Mouse (Mus musculus): ENCODE results near the gene Gm21992. TPM values are rescaled to one million over a fixed set of nuclear protein-coding genes. Genes with fewer than 3 reads are reported as not detected.

Gene Gm21992
- 10 to 100 TPM; 24.5 to 31.9 TPM for total RNA-seq (2021)
- long read RNA-seq, partial matches to known transcripts = 1 of 8 reads
- long read RNA-seq, other reads (novel, unspliced or antisense) = 7 of 8 reads

DNA sequence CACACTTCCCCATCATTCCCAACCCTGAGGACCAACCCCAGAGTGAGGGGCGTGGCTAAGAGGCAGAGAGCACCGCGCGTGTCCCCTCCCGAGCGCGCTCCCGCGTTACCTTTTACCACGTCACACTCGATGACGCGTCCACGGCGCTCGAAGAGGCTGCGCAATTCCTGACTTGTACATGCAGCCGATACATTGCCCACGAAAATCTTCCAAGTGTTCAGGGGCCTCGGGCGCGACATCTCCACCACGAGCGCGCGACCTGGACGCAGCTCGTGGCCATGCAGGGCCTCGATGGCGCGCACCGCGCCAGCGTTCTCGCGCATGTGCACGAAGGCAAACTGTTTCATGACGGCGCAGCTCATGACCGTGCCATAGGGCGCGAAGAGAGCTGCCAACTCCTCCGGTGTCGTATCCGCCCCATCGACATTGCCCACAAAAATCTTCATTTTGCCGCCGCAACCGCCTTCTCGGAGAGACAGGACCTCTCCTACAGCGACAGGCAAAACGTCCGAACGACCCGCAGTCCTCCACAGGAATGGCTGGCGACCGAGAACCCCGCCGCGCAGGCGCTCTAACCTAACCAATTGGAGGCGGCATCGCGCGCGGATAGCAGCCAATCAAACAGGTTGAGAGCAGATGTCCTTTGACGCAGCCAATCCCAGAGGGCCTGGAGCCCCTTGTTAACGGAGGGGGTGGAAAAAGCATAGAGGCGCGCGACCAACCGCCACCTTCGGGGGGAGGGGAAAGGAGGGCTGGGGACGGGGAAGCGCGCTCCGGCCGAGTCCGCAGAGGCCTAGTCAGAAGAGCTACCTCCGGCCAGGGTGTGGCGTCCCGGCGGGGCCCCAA lies at the start of gene Gm21992, which contains the start of gene Rbm14:
TSS of gene Gm21992 (minus strand) at position 550 of the 846 bp plus-strand sequence.
TSS of gene Rbm14 (minus strand) at position 572 of the 846 bp plus-strand sequence.
- DNase-seq (ENCODE audit: low spot score in 2 of 2) = peak; percentile 99

DNA sequence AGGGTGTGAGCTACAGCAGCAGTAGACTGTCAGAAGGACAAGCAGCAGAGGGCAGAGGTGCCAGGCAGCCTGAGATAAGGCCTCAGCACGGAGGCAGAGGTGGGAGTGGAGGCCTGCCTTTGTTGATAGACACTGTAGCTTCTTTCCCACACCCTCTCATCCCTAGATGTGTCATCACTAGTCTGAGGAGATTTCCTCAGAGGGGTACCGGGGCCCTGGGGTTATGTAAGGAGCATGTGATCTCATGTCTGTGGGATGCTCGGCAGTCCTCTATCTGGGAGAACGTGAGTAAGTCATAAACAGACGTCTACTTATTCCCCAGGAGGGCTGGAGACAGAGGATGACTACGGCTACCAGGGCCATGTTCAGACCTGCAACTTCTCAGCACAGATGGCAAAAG lies 47.7 kb upstream of the Gm21992 start:
- DNase-seq (ENCODE audit: low spot score in 2 of 2) = no peak

DNA sequence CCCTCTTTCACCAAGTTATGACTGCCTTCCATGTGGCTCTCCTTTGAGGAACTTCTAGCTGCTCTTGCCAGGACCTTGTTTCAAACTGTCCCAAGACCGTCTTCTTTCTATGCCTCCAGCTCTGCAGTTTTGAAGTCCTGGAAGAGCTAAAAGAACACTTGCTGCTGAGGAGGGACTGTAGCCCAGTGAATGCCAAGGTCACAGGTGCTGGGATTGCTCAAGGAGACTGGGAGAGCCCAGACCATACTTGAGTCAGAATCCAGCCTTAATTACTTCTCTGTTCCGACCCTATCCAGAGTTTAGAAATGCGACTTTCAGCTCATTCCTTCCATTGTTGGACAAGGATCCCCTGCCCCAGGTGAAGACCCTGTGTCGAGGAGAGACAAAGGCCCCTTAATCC lies 44.5 kb upstream of the Gm21992 start:
- no peak for DNase-seq (ENCODE audit: low spot score in 2 of 2)

DNA sequence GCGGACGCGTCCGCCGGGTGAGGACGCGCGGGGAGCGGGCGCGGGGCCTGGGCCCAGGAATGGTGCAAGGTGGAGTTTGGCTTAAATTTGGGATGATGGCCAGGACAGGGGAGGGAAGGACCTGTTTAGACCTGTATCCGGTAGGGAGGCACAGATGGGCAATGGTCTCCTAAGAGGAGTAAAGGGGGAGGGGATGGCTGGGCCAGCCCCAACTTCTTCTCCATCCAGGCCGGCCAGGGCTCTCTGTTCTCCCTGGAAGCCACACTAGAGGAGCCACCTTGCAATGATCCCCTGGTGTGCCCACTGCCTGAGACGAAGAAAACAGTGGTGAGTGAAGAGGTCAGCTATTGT lies 44.0 kb upstream of the Gm21992 start:
- DNase-seq (ENCODE audit: low spot score in 2 of 2) = no peak

DNA sequence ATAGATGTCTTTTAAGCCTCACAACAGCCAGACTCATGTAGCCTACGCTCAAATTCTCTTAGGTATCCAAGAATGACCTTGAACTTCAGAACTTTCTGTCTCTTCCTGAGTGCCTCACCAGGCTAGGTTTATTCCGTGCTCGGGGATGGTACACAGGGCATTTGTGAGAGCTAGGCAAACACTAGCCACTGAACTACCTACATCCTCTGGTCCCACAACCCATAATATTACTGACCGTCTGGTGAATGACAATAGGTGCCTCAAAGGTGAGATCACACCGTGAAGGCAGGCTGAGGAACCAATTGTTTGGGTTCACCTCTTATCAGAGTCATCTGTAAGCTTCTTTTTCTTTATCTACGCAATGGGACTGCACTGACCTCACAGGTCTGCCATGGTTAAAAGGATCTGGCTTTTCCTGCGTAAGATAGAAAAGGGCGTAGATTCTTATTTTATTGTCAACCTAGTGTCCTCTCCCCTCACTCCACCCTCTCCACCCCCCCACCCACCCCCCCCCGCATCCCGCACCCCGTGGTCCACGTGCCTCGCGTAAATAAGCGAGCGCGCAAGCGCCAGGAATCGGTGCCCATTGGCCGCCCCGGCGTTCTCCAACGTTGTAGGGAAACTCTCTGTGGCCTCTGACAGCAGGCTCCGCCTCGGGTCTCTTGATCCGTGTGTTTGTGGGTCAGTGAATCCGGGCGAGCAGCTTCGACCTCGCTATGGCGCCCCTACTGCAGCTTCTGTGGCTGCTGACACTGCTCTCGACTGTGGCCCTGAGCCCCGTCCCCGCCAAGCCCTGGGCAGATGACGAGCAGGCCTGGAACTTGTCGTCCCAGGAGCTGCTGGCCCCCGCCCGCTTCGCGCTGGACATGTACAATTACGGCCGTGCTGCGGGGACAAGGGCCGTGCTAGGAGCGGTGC lies 43.4 kb upstream of the Gm21992 start, which contains the start of gene Ctsf:
TSS of gene Ctsf (plus strand) at position 579 of the 918 bp plus-strand sequence.
- DNase-seq (ENCODE audit: low spot score in 2 of 2) = peak; percentile 88 to 95

DNA sequence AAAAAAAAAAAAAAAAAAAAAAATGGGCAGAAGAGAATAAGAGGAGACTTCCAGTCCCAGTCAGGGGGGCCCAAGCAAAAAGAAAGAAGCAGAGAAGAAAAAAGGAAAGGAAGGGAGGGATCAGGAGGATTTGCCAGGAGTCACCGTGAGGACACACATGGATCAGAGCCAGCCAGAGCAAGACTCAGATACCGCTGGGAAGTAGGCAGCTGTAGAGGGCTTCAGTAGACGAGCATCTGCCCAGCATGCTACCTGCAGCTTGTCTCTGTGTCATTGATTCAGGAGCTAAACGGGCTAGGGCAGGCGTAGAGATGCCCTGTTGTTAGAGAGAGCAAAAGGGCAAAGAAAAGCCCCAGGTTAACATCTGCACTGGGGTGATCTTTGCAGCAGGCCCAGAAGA lies 38.9 kb upstream of the Gm21992 start:
- no peak for DNase-seq (ENCODE audit: low spot score in 2 of 2)

DNA sequence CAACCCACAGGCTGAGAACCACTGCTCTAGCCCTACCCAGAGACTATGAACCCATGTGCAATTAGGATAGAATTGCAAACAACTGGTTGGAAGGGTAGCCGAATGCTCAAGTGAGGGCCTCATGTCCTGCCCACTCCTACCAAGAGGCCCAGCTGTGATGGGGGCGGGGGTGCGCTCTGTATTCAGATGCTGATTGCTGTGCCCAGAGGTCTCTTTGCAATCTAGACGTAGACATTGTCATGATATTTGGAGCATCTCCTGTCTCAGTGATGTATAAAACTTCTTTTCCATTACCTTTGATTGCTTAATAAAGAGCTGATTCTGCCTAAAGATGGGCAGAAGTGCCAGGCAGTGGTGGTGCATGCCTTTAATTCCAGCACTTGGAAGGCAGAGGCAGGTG lies 38.4 kb upstream of the Gm21992 start:
- DNase-seq (ENCODE audit: low spot score in 2 of 2) = no peak

DNA sequence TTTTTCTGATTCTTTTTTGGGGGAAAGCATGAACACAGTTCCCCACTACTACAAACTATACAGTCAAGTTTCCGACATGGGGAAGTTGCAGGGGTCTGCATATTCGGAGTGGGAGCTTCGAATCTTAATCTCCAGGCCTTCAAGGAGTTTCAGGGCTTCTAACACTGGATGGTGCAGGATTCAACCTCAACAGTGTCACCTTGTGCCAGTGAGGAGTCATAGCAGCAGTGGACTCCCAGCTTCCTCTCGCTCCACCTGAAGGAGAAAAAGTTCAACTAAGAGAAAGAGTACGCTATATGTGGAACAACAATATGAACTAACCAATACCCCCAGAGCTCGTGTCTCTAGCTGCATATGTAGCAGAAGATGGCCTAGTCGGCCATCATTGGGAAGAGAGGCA lies 36.1 kb upstream of the Gm21992 start:
- no peak for DNase-seq (ENCODE audit: low spot score in 2 of 2)

DNA sequence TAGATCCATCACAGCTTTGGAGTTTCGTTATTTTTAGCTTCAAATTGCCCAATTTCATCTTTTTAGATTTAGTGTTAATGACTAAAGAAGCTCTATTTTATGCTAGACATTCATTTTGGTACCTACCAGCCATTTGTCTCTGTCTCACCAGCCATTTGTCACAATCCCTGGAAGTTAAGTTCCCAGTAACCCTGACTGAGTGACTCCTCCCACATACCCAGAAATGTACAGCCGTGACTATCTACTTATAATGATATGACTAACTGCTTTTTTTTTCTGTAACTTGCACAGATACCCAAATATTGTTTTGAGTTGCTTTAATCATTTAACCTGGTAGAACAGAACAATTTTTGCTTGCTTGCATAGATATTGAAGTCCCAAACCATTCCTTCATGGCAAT lies 34.4 kb upstream of the Gm21992 start:
- no peak for DNase-seq (ENCODE audit: low spot score in 2 of 2)

DNA sequence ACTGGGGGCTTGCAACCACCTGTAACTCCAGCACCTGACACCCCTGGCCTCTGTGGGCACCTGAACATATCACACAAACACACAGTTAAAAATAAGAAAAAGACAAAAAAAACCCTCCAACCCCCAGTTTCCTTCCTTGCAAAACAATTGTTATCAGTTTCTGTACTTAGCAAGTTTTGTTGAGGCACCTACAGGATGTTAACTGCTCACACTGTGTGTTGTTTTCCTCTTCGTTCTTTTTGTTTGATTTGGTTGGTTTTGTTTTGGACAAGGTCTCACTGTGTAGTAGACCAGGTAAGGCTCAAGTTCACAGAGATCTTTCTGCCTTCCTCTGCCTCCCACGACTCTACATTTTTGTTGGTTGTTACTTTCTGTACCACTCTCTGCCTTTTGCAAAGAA lies 31.2 kb upstream of the Gm21992 start:
- no peak for DNase-seq (ENCODE audit: low spot score in 2 of 2)

DNA sequence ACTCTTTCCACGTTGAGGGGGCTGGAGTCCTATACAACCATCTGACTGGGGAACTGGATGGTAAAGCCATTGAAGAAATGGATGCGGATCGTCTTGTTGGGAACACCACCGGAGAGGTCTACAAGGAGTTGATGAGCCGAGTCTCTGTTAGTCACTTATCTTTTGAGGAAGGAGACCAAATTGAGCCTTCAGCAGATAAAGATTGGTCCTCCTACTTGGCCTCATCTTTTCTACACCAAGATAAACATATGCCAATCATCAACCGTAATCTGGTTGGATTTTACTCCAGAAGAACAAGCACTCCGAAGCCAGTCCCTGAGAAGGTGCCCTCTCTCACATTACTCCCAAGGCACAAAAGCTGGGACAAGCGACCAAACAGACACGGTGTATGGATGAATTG lies 29.4 kb upstream of the Gm21992 start:
- DNase-seq (ENCODE audit: low spot score in 2 of 2) = no peak

DNA sequence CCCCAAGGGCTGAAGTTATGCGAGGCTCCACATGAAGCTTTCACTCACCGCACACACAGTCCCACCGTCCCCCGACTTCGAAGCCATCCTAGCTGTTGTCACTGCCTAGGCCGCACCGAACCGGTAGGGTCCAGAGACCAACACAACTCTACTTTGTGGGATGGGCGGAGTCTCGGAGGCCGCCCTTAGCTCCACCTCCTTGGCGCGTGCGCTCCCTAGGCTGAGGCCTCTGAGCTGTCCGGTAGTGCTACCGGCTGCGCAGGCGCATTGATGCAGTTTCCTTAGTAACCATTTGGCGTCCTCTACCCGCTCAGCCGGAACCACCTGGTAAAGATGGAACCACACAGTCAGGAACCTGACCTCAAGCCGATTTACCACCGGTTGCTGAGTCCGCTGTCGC lies 27.7 kb upstream of the Gm21992 start, which contains the start of the genes Ccs and Ccdc87:
TSS of gene Ccs (minus strand) at position 184 of the 400 bp plus-strand sequence.
TSS of gene Ccdc87 (plus strand) at position 218 of the 400 bp plus-strand sequence.
- peak; percentile 93 to 98 for DNase-seq (ENCODE audit: low spot score in 2 of 2)

DNA sequence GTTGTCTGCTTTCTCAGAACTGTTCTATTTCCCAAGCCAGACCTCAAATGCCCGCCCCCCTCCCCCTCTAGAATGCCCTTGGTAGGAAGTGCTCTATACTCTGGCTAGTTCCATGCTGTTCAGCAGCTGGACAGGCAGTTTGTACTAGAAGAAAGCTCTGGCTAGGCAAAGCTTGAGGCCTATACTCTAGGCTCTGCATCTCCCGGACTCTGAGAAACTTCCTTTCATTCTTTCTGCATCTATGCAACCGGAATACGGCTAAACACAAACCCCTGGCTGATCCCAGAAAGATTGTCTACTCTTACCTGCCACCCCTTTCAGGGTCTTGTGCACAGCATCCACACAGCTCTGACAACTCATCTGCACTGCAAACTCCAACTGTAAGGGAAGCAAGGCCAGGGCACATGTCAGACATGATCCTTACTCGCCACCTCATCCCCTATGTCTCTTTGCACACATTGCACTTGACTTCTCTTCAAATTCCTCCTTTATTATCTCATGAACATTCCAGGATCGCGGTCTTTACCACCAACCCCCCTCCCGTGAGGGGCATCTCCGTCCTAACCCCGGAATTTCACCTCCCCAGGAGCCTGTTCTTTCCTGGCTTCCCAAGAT lies 27.2 kb upstream of the Gm21992 start:
- no peak for DNase-seq (ENCODE audit: low spot score in 2 of 2)

DNA sequence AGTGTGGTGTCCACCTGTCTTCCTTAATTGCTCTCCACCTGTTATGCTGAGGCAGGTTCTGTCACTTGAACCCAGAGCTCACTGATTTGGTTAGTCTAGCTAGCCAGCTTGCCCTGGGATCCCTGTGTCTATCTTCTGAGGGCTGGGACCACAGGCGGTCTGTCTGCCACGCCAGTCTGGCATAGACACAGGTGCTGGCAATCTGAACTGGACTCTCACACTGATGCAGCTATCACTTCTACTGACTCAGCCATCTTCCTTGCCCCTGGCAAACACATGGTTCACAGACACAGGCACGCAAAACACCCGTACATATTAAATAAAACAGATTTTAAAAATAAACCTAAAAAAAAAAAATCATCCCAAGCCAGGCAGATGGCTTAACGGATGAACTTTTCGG lies 25.6 kb upstream of the Gm21992 start:
- no peak for DNase-seq (ENCODE audit: low spot score in 2 of 2)

DNA sequence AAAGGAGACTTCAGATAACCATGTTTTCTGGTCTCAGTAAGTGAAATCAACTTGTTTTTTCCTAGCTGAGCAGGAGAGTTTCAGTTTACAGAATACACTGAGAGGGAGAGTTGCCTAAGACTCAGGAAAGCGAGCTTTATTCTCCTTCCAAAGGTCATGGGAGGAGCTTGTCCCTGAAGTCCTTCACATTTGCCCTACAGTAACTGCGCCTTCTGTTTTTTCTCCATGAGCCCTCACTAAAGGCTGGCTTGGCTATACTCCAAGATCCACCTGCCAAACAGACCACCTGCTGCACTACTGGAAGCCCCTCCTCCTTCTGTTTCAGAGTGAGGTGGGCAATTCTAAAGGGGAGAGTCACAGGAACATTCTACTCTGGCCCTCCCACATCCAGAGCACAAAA lies 24.7 kb upstream of the Gm21992 start:
- no peak for DNase-seq (ENCODE audit: low spot score in 2 of 2)

DNA sequence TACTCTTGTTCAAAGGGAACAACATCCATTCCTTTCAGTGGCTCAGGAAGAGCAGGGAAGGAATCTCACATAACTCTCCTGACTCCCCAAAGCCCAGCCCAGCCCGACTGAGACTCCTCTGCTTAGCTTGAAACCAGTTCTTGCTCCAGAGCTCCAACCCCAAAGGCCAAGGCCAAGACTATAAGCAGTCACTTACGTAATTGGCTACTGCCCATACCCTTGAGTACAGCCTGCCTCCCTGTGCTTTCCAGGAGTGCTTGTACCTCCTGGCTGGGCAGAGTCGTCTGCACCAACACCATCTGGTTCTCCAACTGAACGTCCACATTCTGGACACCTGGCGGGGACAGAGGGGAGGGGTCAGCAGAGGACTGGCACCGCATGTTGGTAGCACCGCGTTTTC lies 22.6 kb upstream of the Gm21992 start:
- no peak for DNase-seq (ENCODE audit: low spot score in 2 of 2)

DNA sequence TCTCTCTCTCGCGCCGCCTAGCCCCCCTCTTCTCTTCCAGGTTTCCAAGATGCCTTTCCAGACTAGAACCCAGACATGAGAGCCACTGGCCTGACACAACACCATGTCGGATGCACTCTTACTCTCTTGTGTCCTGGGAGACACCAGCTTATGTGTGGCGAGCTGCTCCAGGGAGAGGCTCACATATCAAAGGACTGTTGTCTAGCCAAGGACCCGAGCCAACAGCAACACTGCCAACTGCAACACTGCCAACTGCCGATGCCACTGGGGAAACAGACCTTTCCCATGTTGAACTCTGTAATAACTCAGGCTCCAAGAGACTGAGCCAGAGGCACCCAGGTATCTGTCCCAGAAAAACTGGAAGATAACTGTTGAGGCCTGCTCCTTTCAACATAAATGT lies 17.7 kb upstream of the Gm21992 start:
- DNase-seq (ENCODE audit: low spot score in 2 of 2) = peak in 1 of 2 experiments; percentile 51

DNA sequence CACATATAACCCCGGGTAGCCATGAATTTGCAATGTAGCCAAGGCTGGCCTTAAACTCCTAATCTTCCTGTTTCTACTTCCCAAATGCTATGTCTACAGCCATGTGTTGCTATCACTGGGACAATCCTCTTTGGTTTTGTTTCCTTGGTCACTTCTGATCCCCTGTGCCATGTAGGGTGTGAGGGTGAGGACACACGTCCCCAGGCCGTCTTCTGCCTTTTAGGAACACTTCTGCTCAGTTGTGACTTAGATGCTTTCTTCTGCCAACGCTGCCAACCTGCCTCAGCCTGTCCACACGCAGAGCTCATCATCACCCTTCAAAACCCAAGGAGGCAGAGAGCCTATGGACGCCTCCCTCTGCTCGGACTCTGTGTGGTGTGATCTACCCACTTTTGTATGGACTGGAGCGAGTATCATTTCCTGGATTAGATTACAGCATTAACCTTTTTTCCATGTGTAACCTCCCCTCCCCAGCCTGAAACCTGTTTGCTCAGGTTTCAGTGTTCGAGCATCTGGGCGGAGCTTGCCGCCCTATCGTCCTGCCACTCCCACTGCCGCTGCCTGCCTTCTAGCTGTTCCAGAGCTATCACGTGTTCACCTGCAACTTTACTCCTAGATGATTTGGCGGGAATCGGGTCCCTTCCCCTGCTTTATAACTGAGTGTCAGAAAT lies 17.2 kb upstream of the Gm21992 start:
- DNase-seq (ENCODE audit: low spot score in 2 of 2) = no peak

DNA sequence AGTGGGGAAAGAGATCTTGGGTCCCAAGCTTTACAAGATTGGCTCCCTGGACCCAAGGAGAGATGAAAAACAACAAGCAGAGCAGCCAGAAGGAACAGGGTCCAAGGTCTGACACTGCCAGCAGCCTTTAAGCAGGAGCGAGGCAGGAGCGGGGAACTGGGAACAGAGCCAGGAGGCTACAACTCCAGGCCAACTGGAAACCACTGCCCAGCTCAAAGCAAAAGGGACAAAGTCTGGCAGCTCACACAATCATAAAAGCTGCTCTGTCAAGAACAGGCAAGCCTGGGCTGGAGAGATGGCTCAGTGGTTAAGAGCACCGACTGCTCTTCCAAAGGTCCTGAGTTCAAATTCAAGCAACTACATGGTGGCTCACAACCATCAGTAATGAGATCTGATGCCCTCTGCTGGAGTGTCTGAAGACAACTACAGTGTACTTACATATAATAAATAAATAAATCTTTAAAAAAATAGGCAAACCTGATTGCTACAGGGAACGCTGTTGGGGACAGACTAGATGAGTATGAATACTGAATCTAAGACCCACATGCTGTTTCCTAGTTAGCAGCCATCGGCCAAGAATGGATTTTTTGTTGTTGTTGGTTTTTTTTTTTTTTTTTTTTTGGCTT lies 9.4 kb upstream of the Gm21992 start:
- DNase-seq (ENCODE audit: low spot score in 2 of 2) = peak; percentile 54 to 77

DNA sequence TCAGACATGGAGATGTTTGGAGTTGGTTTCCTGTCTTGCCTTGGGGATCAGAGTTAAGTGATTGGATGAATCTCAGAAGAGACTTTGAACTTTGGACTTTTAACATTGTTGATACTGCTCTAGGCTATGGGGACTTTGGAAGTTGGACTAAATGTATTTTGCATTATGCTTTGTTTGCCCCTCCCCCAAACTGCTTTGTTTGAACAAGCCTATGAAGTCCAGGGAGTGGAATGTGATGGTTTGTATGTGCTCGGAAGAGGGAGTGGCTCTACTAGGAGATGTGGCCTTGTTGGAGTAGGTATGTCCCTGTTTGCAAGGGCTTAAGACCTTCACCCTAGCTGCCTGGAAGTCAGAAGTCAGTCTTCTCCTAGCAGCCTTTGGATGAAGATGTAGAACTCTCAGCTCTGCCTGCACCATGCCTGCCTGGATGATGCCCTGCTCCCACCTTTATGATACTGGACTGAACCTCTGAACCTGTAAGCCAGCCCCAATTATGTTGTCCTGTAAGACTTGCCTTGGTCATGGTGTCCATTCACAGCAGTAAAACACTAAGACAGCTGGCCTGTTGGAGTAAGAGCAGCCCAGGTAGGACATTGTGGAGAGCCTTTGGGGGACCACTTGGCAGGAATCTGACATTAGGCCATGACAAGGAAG lies 5.9 kb upstream of the Gm21992 start:
- no peak for DNase-seq (ENCODE audit: low spot score in 2 of 2)

Measured in layer of hippocampus, adult 18-20 months (tissue).